Mouse (Mus musculus): ENCODE results near the gene Tmem218.

Tmem218 gene

DNA sequence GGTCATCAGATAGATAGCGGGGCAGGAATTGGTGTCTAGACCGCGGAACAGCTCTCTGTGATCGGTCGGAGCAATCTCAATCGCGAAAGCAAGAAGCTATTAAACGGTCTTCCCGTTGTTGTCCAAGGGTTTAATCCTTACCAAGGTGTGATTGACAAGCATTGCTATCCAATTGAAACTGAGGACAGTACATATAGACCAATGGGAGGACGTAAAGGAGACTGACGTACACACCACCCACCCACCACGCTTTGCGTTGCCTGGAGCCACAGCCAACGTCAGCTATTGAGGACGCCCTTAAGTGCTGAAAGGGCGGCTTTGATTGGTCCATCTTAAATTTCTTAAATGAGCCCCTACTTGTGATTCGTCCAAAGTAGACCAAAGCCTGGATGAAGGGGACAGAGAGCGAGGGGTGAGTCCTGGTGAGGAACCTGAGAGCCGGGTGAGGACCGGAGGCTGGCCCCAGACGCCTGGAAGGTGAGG lies at the start of gene Tmem218:
Gene Tmem218, plus strand, starts transcription at position 295 of the 483 bp plus-strand sequence.
- DNase-seq (ENCODE audit: low spot score in 2 of 2): peak; percentile 85 to 87

DNA sequence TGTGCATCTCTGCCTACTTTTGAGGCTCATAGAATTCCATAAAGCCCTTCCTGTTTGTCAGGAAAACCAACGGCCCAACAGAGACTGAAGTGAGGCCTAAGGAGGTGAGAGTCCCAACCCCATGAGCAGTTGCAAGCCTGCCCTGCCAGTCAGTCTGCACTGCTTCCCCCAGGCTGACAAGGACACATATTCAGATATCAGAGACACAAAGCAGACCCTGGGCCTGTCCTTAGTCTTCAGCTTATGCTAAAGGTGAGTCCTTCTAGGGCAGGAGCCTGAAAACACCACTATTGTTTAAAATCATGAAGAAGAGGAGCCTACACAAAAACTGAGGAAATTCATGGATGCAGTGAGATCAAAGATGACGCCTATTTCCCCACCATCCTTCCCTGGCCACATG lies 47.3 kb upstream of the Tmem218 start:
- DNase-seq (ENCODE audit: low spot score in 2 of 2): no peak

DNA sequence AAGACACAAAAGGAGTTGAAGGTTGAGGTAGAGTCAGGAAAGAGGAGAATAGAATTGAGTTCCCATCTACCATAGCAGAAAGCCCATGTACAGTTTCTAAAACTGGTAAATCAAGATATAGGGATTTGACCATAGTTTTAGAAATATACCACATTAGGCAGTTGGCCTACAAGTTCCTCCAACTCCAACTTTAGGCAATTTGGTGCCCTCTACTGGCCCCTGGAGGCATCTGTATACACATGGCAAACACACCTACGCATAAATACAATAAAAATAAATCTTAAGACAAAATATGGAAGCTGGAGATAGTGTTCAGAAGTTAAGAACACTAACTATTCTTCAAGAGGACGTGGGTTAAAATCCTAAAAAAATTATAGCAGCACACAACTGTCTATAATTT lies 41.1 kb upstream of the Tmem218 start:
- no peak for DNase-seq (ENCODE audit: low spot score in 2 of 2)

DNA sequence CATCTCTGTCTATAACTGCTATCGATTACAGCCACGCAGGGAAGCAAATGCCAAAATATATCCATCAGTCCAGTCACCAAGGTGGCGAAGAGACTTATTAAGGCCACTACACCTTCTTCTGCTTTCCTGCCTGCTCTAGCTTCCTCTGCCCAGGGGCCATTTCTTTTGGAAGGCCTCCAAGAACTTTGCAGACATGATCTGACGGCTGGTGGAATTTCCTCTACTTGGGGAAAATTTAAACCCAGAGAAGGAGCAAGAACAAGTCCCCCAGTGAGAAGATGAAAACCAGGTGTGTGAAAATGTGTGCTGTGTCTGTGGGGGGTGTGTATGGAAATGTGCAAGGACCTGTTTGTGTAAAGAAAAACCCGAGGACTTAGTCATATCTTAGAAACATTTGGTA lies 34.6 kb upstream of the Tmem218 start:
- DNase-seq (ENCODE audit: low spot score in 2 of 2): no peak

DNA sequence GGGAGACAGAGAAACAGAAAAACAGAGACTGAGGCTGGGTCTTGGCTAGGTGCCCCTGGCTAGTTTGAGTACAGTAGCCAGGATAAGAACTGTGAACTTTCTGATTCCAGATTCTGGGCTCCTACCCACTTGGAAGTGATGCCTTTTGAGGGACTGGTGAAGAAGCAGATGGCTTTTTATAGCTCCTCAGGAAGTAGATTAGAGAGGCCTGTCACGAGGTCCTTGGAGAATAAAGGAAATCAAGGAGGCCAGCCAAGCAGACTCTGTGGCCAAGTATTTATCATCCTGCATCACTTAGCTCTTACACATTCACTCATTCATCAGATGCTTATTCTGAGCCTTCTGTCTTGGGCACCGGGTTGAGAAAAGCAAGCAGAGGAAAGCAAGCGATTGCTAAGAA lies 32.0 kb upstream of the Tmem218 start:
- no peak for DNase-seq (ENCODE audit: low spot score in 2 of 2)

DNA sequence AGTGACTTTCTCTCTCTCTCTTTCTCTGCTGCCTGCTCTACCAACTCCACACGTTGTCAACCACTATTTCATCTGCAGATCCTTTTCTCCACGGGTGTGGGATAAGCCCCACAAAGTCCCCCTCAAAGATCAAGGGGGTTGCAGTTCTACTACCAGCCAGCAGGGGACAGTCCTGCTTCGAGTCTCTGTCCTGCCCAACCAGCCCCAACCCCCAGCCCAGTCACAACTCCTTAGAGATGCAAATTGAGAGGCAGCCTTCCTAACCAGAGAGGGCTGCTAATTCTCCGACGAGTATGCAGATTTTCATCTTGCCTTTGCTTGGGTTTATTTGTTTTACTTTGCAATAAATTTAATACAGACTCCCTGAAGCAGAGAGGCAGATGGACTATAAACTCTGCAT lies 30.9 kb upstream of the Tmem218 start:
- peak; percentile 64 to 77 for DNase-seq (ENCODE audit: low spot score in 2 of 2)

DNA sequence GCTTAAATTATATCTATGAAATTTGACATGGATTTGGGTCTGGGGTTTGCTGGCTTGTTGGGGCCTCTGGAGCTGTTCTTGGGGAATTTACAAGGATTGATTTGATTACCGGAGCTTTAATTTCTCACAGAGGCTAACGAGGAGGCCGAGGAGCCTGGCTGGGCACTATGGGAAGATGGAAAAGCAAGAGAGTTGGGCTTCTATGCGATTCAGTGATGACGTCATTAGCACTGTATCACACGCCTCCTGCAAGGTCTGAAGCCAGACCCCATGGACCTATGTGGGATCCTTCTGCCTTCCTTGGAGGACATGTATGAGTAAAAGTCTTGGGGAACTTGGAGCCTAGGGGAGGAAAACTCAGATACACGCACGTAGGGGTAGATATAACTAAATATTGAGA lies 30.5 kb upstream of the Tmem218 start:
- no peak for DNase-seq (ENCODE audit: low spot score in 2 of 2)

DNA sequence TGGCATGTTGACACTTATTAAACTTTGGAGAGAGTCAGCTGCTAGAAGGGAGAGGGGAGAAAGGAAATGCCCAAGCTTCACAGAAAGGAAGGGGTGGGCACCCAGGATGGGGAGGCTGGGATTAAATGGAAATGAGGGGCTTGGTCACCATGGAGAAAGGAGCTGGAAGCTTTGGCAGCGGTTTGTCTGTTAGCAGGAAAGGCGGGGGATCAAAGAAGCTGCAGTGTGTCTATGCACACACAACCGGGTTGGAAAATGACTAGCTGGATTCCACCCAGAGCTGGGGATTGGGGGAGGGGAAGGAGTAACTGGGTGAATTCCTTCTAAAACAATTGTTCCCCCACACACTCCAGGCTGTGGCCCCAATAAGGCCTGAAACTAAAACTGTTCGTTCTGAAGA lies 29.1 kb upstream of the Tmem218 start:
- no peak for DNase-seq (ENCODE audit: low spot score in 2 of 2)

DNA sequence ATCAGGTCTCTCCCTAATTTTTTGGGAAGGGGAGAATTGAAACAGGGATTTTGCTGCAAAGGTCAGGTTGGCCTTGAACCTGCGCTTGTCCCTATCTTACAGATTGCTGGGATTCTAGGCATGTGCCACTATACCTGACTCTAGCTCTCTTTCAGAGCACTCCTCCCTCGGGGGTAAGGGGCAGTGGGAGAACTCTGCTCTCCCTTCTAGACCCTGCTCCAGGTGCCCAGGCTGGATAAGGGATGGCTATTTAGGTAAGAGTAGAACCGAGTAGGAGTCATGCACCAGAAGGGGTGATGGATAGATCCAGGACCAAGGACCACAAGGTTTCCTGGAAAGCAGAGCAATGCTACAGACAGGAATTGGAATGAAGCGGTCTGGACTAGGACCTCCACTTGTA lies 28.4 kb upstream of the Tmem218 start:
- DNase-seq (ENCODE audit: low spot score in 2 of 2): no peak

DNA sequence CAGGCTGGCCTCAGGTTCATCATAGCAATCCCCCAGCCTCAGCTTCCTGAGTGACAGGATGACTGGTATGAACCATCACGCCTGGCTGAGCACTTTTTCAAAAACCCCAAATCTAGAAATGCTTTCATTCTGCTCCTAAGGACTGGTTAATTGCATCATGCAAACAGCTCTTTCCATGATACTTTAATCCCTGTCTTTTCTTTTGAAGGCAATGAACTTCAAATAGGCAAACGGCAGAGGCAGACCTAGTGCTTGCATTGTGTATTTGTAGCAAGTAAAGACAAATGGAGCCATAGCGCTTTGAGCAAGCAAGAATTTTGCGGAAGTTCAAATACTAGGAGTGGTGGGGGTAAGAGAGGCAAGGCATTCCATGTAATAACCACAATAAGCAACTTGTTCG lies 26.4 kb upstream of the Tmem218 start:
- DNase-seq (ENCODE audit: low spot score in 2 of 2): no peak

DNA sequence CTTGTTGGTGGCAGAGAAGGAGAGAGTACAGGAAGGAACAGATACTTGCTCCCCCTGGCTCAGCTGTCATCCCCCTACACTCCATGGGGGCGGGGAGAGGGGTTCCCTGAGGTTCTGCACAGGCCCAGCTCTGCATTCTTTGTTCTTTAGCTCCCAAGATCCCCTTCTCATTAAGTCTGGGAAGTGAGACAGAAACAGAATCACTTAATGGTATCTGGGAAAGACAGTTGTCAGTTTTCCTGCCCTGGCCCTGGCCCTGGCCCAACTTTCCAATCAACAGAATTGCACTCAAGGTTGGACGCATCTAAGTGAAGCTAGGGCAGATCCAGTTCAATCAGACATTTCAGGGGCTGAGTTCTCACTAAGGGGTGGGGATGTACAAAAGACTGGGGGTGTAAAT lies 24.8 kb upstream of the Tmem218 start:
- DNase-seq (ENCODE audit: low spot score in 2 of 2): no peak

DNA sequence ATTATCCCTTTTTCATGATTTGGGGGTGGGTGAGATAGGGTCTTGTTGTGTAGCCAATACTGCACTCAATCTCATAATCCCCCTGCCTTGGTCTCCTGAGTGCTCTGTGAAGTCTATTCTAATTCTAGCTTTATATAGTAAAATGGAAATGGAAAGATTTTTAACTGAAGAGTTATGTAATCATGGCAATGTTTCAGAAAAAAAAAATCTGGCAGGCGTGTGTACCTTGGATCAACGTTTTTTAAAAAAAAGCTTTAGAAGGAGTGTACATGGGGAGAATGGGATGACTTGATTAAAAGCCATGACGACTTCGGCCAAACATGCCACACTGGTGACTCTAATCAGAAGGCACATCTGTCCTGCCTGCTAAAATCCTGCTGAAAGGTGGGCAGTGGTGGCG lies 20.6 kb upstream of the Tmem218 start:
- DNase-seq (ENCODE audit: low spot score in 2 of 2): no peak

DNA sequence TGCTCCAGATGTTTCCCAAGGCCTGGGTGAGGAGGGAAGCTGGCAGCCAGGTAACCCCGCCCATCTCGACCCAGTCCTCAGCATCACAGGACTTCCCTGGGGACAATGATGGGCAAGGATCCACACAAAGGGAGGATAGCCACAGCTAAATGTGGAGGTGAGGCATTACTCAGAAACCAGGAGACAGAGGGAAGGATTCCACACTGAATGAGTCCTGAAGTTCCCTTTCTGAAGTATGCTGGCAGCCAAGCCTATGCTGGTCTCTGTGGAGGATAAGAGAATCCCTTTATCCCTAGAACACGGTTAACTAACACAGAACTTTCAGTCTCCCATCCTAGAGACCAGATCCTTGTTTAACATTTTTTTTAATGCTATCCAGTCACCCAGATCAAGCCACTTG lies 20.0 kb upstream of the Tmem218 start:
- no peak for DNase-seq (ENCODE audit: low spot score in 2 of 2)

DNA sequence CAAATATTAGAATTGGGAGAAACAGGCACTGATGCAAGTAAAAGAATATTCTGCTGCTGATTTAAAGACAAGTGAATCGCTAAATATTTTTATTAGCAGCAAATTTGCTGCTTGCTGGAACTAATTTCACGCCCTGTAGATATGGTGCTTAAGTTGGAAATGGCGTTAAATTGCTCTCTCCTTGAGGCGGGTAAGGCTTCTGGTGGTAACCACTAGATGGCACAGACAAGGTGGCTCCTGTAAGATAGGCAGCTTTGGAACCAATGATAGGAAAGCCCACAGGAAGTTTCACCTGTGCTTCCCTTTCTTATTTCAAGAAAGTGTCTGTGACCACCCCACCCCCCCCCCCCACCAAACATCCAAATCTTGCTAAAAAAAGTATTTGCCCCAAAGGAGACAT lies 11.0 kb upstream of the Tmem218 start:
- no peak for DNase-seq (ENCODE audit: low spot score in 2 of 2)

DNA sequence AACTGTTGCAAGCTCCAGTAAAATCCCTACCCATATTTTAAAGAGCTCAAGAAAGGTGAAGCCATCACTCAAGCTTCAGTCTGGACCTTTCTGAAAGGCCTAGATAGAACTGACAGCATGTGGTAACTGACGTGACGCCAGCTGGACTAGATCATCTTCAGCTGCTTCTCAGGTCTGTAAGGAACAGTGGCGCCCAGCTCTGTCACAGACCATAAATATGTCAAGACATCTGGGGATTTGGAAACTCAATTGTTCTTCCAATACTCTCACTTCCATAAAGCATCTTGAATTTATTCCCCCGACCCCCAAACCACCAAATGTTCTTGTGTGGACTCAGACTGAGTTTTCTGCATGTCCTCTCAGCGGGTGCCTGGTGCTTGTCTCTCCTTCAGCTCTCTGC lies 7.6 kb upstream of the Tmem218 start:
- no peak for DNase-seq (ENCODE audit: low spot score in 2 of 2)

DNA sequence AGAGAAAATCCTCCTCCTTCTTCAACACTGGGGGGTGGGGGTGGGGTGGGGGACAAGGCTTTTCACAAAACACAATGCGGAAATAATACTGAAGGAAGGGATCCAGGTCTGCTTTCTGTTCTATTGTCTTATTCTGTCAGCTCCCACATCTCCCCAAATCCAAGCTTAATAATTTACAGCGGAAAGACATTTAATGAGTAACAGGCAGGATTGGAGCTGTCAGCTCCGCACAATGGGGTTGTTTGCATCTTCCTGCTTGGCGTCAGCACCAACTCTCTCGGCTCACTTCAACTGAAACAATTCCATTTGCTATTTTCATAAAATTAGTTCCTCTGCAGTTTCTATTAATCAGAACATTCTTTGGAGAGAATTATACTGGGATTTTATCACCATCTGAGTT lies 4.1 kb upstream of the Tmem218 start:
- DNase-seq (ENCODE audit: low spot score in 2 of 2): no peak

DNA sequence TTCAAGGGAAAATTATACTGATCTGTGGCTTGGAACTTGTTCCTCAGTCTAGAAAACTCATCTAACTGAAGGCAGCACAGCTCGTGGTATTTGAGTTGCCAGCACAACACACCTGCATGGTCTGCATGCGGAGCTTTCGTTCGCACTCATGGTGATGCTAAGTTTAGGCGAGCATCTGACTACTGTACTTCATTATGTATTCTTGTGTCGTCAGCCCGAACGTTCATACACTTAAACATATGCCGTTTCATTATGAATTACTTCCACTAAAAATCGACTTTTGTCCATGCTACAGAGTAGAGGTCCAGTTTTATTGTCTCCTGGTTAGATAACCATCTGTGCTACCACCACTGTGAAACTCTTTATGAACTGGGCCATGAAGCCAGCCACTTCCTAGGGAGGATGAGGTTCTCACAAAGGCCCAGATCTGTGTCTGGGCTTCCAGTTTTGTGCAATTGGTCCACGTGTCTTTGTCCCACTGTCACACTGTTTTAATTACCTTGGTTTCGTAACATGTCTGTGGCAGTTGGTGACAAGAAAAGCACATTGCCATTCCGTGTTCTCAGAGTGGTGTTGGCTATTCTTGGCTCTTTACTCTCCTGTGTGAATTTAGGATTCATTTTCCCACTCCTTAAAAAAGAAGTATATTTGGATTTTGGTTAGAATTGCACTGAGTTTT lies 5.2 kb downstream of the Tmem218 start:
- DNase-seq (ENCODE audit: low spot score in 2 of 2): no peak

DNA sequence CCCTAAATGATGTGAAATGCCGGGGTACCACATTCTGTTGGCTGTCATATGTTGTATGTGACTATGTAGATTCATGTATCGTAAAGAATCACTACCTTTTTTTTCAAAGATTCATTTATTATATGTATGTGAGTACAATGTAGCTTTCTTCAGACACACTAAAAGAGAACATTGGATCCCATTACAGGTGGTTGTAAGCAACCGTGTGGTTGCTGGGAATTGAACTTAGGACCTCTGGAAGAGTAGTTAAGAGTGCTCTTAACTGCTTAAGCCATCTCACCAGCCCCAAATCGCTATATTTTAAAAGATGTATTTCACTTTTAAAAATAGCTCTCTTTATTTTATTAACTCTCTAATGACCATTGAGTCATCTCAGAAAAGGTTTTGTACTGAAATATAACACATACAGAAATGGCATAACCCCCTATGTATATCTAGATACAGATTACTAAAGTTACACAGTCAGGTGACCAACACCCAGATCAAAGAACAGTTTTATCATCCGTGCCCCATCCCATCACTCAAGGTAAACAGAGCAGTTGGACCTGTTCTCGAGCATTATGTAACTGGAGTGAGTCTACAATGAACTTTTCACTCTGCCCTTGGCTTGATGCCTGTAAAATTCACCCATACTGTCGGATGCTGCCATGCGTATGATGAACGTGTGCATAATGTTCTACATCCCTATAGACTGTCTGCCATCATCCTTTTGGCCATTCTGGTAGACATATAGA lies 6.5 kb downstream of the Tmem218 start:
- no peak for DNase-seq (ENCODE audit: low spot score in 2 of 2)

DNA sequence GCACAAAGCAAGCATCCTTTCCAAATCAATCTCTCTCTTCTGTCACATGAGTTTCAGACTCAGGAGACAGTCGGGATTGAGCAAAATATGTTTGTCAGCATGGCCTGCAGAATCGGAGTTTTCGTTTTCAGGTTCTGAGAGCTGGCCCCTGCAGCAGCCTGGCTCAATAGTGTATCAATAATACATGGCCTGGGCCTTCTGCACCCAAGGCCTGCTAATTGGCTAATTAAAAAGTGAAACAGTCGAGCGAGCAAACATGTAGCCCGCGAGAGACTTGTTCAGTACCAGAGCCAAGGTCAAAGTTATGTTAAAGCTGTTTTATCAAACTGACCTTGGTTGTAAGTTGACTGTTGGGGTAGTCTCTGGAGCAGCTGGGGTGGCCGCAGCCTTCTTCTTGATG lies 12.7 kb downstream of the Tmem218 start:
- no peak for DNase-seq (ENCODE audit: low spot score in 2 of 2)

DNA sequence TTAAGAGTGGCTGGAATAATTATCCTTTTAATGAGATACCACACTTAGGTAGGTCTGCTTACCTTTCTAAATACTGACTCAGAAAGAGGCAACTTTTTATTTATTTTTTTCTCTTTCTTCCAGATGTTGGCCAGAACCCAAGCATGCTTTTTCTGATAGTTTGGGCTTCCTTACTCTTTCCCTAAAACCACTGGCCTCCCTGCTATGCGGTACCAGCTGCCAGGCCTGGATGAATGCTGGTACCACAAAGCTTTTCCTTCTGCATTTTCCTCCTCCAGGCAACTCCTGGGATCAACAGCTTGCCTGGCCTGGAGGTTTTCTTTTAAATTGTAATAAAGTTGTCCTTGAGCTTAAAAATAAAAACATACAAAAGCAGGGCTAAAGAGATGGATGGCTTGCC lies 17.6 kb downstream of the Tmem218 start:
- no peak for DNase-seq (ENCODE audit: low spot score in 2 of 2)

DNA sequence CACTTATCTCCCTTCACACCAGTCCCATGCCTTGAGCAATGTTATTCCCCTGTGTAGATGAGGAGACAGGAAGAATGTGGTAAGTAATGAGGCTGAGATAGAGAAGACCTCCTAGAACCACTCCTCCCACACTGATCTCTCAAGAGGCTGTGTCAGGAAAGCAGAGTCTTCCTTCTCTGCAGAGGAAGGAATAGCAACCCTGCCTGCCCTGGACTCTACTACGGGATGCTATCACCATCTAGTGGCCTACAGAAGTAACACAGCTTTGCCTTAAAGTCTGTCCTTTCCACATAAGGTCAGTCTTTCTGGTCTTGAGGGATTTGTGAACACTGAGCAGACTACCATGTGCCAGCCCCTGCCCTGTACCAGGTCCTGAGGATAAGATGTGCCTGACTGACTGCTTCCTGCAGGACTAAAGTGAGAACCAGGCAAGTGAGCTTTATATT lies 21.9 kb downstream of the Tmem218 start:
- peak; percentile 62 to 66 for DNase-seq (ENCODE audit: low spot score in 2 of 2)

DNA sequence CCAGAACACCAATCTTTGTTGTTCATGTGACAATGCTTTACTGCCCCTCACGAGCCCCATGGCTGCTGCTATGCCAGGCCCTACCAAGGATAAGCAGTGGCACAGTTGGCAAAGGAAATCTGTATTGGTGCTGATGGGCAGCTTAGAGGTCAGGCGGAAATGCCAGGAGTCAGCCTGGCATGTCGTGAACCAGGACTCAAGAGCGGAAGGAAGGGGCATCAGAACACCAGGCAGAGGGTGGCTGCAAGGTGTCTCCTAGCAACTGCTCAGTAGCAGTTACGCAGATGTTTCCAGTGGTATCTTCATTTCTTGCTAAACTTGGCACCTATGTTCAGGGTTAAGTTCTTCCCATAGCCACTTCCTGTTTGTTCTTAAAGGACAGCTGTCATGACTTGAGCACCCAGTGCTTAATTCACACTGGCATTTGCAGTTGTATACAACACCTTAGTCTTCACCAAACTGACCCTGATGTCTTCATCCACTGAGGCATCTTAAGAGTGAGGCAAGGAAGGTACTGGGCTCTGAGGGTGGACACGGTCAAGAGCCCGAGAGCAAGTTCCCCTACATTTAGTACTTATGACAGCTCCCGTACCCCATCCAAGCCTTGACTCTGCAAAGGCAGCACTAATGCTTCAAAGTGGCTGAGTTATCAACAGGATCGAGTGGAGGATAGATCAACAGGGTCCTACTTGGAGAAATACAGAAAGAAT lies 22.6 kb downstream of the Tmem218 start:
- peak; percentile 68 to 70 for DNase-seq (ENCODE audit: low spot score in 2 of 2)
